Mouse (Mus musculus): ENCODE measurements at regions not wholly inside any gene's neighbourhood (a gene's known extent, or its start where the extent isn't known, plus 50 kb on each side); places are given as distances from the start of the nearest gene placed in this dataset.

DNA sequence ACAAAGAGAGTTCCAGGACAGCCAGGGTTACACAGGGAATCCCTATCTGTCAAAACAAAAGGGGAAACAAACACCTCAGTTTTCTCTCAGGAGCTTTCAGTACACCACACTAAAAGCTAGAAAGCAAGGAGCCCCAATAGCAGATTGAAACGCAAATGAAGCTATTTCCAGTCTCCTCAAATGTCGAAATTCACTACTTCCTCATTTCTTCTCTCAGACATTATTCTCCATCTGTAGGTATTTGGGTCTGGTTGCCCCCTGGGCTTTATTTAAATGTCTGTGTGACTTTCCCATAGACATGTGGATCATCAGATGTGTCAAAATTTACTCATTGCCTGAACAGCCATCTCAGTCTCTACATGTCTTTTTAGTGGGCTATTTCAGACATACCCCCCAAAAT, 197.2 kb downstream of the Mycn start:
- TF ChIP-seq GATA1 (IDR thresholded peaks at IDR 0.05; ENCODE audit: low read length): no peak
- TF ChIP-seq TAL1 (IDR thresholded peaks at IDR 0.05; ENCODE audit: low read length): no peak
